Mouse (Mus musculus): ENCODE data around the gene Trnp1. TPM values are rescaled to one million over a fixed set of nuclear protein-coding genes. Genes with fewer than 3 reads are reported as not detected.

Gene Trnp1
- polyA plus RNA-seq, 1 experiment, result 4.5 TPM

DNA sequence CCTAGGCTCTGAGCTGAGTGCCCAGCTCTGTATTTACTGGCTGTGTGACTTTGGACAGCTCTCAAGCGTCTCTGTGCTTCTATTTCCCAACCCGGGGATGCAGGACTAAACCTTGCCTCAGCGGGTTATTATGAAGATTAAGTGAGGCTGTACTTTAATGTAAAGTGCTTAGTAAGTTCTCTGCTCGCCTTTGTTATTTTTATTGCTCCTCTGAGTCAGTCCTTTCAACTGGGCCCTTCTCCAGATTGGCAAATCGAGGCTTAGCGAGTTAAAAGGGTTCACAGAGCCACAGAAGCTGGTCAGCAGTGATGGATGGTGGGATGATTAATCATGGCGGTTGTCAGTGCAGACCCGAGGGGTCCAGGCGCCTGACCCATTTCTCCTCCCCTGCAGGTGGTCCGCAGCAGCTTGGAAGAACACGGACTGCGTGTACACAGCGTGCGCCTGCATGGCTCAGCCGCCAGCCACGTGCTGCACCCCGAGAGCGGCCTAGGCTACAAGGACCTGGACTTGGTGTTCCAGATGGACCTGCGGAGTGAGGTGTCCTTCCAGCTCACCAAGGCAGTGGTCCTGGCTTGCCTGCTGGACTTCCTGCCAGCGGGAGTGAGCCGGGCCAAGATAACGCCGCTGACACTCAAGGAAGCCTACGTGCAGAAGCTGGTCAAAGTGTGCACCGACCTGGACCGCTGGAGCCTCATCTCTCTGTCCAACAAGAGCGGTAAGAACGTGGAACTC is 12.5 kb downstream of the Trnp1 start:
- 82% methylated on average over 28 of the region's 28 CpGs for WGBS
- H3K4me3 ChIP-seq (replicated peaks; ENCODE audit: extremely low read depth, low read depth, low read length), result no peak overlapping the region
- no peak for TF ChIP-seq CTCF (IDR thresholded peaks at IDR 0.05; ENCODE audit: insufficient read depth, low read length)
- TF ChIP-seq POLR2A (IDR thresholded peaks at IDR 0.05; ENCODE audit: borderline replicate concordance, extremely low read depth, low read depth, low read length), result no peak
- H3K4me1 ChIP-seq (ENCODE audit: control insufficient read depth, insufficient read depth, low read length), result peaks cover 9% of the 10 kb centered on the region
- no peak for DNase-seq

DNA sequence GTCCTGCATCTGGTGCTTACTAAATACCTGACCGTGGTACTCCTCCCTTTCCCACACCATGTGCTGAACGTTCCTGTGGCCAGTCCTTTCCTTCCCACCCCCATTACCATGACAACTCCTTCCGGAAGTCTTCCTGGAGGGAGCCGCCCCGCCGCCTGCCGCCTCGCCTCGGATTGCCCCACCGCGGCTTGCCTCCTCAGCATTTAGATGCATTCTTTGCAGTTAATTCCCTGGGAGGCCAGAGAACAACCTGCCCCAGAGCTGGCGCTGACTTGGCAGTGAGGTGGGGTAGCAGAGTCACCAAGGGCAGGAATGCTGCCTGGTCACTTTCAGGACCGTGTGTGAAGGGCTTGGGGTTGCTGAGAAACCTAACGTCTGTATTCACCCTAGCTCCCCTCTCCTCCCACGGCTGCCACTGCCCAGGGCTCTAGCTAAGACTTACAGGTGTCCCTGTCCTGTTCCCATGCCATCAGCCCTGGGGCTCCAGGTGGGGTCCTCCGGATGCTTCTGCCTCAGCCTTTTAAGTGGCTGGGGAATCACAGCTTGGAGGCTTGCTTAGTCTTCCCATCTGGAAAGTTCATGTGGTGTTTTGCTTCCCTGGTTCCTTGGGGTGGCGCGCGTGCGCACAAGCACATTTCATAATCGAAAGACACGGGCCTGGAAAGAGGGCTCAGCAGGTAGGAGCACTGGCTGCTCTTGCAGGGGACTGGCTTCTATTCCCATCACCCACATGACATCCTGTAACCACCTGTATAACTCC is 13.9 kb downstream of the Trnp1 start:
- TF ChIP-seq POLR2A (IDR thresholded peaks at IDR 0.05; ENCODE audit: borderline replicate concordance, extremely low read depth, low read depth, low read length), result no peak
- TF ChIP-seq CTCF (IDR thresholded peaks at IDR 0.05; ENCODE audit: insufficient read depth, low read length), result no peak
- peaks cover 7% of the 10 kb centered on the region for H3K4me1 ChIP-seq (ENCODE audit: control insufficient read depth, insufficient read depth, low read length)
- DNase-seq, result peak; percentile 55
- WGBS, result 15% methylated on average over 22 of the region's 22 CpGs
- H3K4me3 ChIP-seq (replicated peaks; ENCODE audit: extremely low read depth, low read depth, low read length), result peak overlapping the region; percentile 12

DNA sequence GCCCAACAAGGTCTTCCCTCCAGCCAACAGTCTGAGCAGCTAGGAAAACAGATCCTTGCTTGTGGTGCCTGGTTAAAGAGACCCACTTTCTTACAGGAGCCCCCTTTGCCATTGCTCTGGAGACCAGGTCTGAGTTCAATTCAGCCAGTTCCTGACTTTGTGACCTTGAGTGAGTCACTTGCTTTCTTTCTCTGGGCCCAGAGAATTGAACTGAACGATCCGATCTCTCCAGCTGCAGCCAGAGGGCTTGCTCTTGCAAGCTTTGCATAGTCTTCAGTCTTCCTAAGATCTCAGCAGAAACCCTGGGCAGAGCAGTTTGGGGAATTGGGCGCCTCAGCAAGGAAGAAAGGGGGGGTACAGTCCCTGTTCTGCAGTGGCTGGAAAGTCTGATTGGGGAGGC is 15.9 kb downstream of the Trnp1 start:
- WGBS, result 72% methylated on average over 3 of the region's 3 CpGs
- H3K4me3 ChIP-seq (replicated peaks; ENCODE audit: extremely low read depth, low read depth, low read length), result no peak overlapping the region
- no peak for TF ChIP-seq POLR2A (IDR thresholded peaks at IDR 0.05; ENCODE audit: borderline replicate concordance, extremely low read depth, low read depth, low read length)
- TF ChIP-seq CTCF (IDR thresholded peaks at IDR 0.05; ENCODE audit: insufficient read depth, low read length), result no peak
- DNase-seq, result no peak
- H3K4me1 ChIP-seq (ENCODE audit: control insufficient read depth, insufficient read depth, low read length), result peaks cover 7% of the 10 kb centered on the region

DNA sequence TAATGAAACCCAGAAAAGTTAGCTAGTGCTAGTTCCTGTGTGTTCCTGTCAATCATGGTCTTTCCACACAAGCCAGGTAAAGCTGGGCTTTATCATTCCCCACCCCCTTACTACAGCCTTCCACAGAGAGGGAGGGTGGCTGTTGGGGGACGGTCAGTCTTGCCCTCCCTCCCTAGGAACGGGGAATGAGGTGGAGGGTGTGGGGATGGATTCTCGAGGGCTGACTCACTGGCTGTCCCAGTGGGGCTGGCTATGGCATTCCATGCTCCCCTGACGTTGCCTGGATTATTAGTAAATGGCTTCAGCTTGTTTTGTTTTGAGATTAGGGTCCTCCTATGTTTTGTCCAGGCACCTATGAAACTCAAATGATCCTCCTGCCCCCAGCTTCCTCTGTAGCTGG is 16.9 kb downstream of the Trnp1 start:
- no peak for TF ChIP-seq CTCF (IDR thresholded peaks at IDR 0.05; ENCODE audit: insufficient read depth, low read length)
- no peak for TF ChIP-seq POLR2A (IDR thresholded peaks at IDR 0.05; ENCODE audit: borderline replicate concordance, extremely low read depth, low read depth, low read length)
- DNase-seq, result no peak
- H3K4me3 ChIP-seq (replicated peaks; ENCODE audit: extremely low read depth, low read depth, low read length), result no peak overlapping the region
- WGBS, result 34% methylated on average over 4 of the region's 4 CpGs
- H3K4me1 ChIP-seq (ENCODE audit: control insufficient read depth, insufficient read depth, low read length), result peaks cover 7% of the 10 kb centered on the region

DNA sequence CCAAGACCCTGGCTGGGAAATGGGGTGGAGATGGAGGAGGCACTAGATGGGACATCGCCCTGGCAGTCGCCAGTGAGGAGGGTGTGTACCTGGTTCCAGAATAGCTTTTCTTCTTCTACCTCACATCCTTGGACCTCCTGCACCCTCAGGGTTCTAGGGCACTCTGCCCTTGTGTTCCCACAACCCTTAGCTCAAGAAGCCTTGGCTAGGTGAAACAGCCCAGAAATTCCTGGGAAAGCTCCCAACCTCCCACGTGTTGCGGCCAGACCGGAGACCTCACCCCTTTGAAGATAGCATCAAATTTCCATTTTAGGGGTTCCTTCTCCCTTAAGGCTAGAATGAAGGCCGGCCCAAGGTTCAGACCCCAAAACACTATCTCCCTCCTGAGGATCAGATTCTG is 17.6 kb downstream of the Trnp1 start:
- H3K4me1 ChIP-seq (ENCODE audit: control insufficient read depth, insufficient read depth, low read length), result peaks cover 7% of the 10 kb centered on the region
- WGBS, result 49% methylated on average over 6 of the region's 6 CpGs
- no peak for DNase-seq
- no peak for TF ChIP-seq POLR2A (IDR thresholded peaks at IDR 0.05; ENCODE audit: borderline replicate concordance, extremely low read depth, low read depth, low read length)
- no peak for TF ChIP-seq CTCF (IDR thresholded peaks at IDR 0.05; ENCODE audit: insufficient read depth, low read length)
- peak overlapping the region; percentile 48 for H3K4me3 ChIP-seq (replicated peaks; ENCODE audit: extremely low read depth, low read depth, low read length)

DNA sequence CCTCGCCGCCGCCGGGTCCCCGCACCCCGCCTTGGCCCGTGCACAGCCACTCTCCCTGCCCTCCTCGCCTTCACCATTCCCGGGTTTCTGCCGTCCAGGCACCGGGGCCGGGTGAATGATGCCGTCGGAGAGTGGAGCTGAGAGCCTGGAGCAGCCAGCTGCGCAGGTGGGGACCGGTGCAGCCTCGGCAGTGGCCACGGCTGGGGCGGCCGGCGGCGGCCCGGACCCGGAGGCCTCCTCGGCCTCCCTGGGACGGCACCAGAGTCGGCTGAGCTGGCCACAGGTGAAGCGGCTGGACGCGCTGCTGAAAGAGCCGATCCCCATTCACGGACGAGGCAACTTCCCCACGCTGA is 18.2 kb downstream of the Trnp1 start:
- TF ChIP-seq POLR2A (IDR thresholded peaks at IDR 0.05; ENCODE audit: borderline replicate concordance, extremely low read depth, low read depth, low read length) (no peak), CTCF (IDR thresholded peaks at IDR 0.05; ENCODE audit: insufficient read depth, low read length) (no peak)
- WGBS, result 2% methylated on average over 34 of the region's 34 CpGs
- no peak for DNase-seq
- H3K4me3 ChIP-seq (replicated peaks; ENCODE audit: extremely low read depth, low read depth, low read length), result peak overlapping the region; percentile 48
- H3K4me1 ChIP-seq (ENCODE audit: control insufficient read depth, insufficient read depth, low read length), result peaks cover 7% of the 10 kb centered on the region

DNA sequence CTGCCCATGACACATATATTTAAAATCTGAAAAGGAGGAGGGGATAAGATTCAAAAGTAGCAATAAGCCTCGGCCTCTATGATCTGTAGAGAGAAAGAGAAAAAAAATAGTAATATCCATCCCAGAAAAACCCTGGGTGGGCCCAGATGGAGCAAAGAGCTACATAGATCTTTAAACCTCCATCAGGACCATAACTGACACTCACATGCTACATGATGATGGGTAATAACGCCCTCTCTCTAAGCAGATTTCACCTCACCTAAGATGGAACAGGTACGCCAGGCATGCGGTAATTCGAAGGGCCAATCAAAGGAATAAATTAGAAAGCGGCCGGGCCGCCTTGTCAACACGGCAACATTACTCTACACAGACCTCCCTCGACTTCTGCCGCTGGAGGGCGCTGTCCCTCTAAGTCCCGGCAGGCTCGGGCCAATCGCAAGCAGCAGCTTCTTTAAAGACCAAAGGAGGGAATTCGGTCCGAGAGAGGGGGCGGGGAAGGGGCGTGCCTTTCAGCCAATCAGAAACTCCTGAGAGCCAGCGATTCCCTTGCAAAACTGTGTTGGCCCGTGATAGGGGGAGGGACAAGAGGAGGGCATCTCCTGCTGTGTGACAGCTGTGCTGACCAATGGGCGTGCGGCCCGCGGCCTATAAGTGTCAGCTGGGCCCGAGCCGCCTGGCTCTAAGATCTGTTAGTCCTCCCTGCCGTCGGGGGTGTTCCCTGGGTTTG is 18.7 kb downstream of the Trnp1 start, which contains the start of gene Tent5b:
Gene Tent5b (plus strand): TSS at position 675 of the 727 bp plus-strand sequence.
- peaks cover 7% of the 10 kb centered on the region for H3K4me1 ChIP-seq (ENCODE audit: control insufficient read depth, insufficient read depth, low read length)
- peak; percentile 68 for TF ChIP-seq CTCF (IDR thresholded peaks at IDR 0.05; ENCODE audit: insufficient read depth, low read length)
- TF ChIP-seq POLR2A (IDR thresholded peaks at IDR 0.05; ENCODE audit: borderline replicate concordance, extremely low read depth, low read depth, low read length), result peak; percentile 71; the same call in 1 of the 2 replicates
- H3K4me3 ChIP-seq (replicated peaks; ENCODE audit: extremely low read depth, low read depth, low read length), result peak within 1 kb of the TSS; percentile 48
- DNase-seq, result peak; percentile 98
- WGBS, result 4% methylated on average over 29 of the region's 29 CpGs

DNA sequence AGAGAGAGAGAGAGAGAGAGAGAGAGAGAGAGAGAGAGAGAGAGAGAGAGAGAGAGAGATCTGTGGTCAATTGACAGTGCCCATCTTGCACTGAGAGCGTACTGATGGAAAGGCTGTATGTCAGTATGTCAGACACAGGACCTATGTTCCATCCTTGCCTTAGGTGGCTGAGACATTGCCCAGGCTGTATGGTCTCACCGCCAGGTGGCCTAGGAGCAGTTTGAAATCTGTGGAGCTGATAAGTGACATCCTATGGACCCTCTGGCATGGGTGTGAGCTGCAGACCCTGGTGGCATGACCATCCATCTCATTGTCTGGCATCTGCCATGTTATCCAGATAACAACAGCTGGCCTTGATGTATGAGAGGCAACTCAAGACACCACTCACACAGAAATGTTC is 24.5 kb downstream of the Trnp1 start:
- H3K4me3 ChIP-seq (replicated peaks; ENCODE audit: extremely low read depth, low read depth, low read length), result no peak overlapping the region
- no peaks in the 10 kb centered on the region for H3K4me1 ChIP-seq (ENCODE audit: control insufficient read depth, insufficient read depth, low read length)
- WGBS, result 55% methylated on average over 2 of the region's 2 CpGs
- DNase-seq, result no peak
- no peak for TF ChIP-seq POLR2A (IDR thresholded peaks at IDR 0.05; ENCODE audit: borderline replicate concordance, extremely low read depth, low read depth, low read length)
- TF ChIP-seq CTCF (IDR thresholded peaks at IDR 0.05; ENCODE audit: insufficient read depth, low read length), result peak; percentile 9; the same call in 1 of the 2 replicates

DNA sequence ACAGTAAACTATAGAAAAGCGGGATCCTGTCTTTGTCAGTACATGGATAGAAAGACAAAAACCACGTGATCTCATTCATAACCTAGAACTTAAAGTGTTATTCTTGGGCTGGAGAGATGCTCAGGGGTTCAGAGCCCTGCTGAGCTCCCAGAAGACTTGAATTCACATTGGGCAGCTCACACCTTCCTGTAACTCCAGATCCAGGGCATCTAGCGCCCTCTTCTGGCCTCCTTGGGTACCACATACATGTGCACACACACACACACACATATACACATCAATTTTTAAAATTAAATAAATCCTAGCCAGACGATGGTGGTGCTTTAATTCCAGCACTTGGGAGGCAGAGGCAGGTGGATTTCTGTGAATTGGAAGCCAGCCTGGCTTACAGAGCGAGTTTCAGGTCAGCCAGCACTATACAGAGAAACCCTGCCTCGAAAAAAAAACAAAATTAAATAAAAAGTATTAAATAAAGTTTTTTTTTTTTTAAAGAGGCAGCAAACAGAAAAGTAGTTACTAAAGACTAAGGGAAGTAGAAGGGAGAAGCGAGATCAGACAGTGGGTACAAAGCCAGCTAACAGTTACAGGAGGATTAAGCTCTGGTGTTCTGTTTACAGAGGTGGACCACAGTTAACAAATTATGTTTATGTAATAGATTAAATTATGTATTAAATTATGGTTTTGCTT is 27.1 kb downstream of the Trnp1 start:
- no peak for DNase-seq
- TF ChIP-seq POLR2A (IDR thresholded peaks at IDR 0.05; ENCODE audit: borderline replicate concordance, extremely low read depth, low read depth, low read length) (no peak), CTCF (IDR thresholded peaks at IDR 0.05; ENCODE audit: insufficient read depth, low read length) (no peak)
- 82% methylated on average over 7 of the region's 7 CpGs for WGBS
- H3K4me3 ChIP-seq (replicated peaks; ENCODE audit: extremely low read depth, low read depth, low read length), result no peak overlapping the region
- H3K4me1 ChIP-seq (ENCODE audit: control insufficient read depth, insufficient read depth, low read length), result peaks cover 2% of the 10 kb centered on the region; the same call in 1 of the 2 replicates
